Mouse (Mus musculus): ENCODE measurements at regions not wholly inside any gene's neighbourhood (a gene's known extent, or its start where the extent isn't known, plus 50 kb on each side); places are given as distances from the start of the nearest gene placed in this dataset.

DNA sequence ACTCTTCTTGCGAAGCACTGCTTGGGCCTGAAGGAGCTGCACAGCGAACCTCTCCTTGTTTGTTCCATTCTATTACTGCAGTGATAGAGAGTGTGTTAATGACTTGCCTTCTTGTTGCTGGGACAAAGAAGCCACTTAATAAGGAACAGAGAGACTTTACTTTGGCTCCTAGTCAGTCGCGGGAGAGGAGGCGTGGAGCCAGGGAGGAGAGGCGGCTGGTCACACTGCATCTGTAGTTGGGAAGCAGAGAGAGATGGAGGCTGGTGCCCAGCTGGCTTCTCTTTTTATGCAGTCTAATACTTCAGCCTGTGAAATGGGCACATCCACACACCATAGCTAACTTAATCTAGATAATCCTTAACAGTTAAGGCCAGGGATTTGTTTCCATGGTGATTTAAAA lies 159.4 kb upstream of the Kcnab2 start:
- no peak for DNase-seq (ENCODE audit: low spot score)

- DNase-seq (ENCODE audit: low spot score): no peak
Observed at GRCm38 (mm10) chr4:152633896-152634295, 156.2 kb upstream of the Kcnab2 start.

GRCm38 (mm10) chr4:152628111-152628510 lies 150.4 kb upstream of the Kcnab2 start:
- no peak for DNase-seq (ENCODE audit: low spot score)

DNA sequence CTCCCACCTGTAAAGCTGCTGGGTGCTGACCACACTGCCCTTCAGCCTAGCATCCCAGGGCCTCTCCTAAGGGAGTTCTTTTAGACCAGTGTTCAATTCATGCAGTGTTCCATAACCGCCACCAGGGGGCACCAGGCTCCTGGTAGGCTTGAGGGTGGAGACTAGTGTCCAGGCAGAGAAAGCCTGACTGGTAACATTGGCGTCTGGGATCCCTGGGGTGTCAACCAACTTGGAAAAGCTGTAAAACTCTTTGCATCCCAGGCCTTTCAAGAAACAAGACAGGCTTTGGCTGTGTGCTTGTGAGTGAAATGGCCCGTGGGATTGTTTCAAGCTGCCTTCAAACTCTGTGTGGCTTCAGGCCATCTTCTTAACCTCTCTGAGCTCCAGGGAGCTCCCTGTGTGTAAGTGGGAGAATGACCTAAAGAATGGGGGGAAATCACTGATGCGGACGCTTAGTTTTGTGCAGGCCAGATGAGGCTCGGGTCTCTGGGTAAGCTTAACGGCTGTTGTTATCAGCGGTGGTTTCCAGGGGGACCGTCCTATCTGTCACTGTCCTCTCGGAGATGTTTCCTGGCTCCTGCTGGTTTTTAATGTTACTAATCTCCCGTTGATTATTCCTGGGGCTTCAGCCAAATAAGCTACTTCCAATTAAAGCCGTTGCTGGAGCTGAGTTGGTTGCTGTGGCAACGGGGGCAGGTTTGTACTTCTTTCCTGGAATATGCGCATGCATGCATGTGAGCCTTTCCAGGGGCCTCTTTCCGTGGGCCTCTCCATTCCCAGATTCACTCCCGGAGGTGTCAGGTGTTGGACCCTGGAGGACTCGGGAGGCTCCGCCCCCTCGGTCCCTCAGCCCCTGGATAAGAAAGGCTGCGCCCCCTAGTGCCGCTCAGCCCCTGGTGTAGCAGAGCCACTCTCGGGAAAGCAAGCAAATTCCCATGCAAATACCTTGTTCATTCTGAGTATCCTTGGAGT lies 147.6 kb upstream of the Kcnab2 start:
- DNase-seq (ENCODE audit: low spot score): peak; percentile 22

- no peak for DNase-seq (ENCODE audit: low spot score)
Observed at GRCm38 (mm10) chr4:152622022-152622777, 144.5 kb upstream of the Kcnab2 start.

DNA sequence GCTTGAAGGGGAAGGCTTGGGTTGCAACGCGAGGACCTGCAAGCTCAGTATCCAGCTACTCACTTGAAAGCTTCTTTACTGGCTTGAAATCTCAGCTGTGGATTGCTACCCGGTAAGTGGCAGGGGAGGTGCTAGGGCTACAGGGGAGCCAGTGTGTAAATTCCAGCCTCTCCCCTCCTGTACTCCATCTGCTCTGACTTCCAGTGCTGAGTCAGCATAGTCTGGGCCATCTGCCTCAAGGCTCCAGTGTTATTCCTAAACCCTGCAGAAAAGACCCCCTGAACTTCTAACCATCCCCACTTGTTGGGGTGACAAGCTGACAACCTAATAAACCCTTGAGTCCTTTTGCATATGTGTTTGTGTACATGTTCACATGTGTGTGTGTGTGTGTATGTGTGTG lies 140.0 kb upstream of the Kcnab2 start:
- DNase-seq (ENCODE audit: low spot score): no peak

- DNase-seq (ENCODE audit: low spot score): no peak
Observed at GRCm38 (mm10) chr4:152615155-152615554, 137.5 kb upstream of the Kcnab2 start.

GRCm38 (mm10) chr4:152614356-152615100 lies 136.9 kb upstream of the Kcnab2 start:
- DNase-seq (ENCODE audit: low spot score): no peak
